Mouse (Mus musculus): ENCODE measurements around the gene Gm20388. TPM values are rescaled to one million over a fixed set of nuclear protein-coding genes. Genes with fewer than 3 reads are reported as not detected.

The Gm20388 gene
- polyA plus RNA-seq, 1 experiment from 2014 or later, result not detected

DNA sequence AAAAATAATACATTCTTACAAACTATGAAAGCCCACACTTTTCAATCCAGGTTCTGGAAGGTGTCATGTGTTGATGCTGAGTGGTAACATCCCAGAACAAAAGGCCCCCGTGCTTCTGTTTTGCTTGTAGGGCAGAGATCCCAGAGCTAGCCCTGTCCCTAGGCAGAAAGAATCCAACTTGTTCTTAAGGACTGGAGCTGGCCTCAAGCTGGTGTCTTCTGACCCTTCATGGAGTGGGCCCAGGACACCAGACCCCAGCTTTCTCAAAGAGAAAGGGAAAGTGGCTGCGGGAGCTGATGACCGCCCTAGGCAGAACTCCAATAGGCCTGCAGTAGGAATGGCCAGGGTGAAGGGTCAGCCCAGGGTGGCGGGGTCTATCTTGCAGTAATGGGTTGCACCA is 86.6 kb downstream of the Gm20388 start:
- WGBS, result 82% methylated on average over 4 of the region's 4 CpGs
- no peak overlapping the region for H3K4me3 ChIP-seq (ENCODE audit: low read depth, low read length)
- H3K4me2 ChIP-seq (ENCODE audit: low read depth, severe bottlenecking), result no peak overlapping the region
- no peaks in the 10 kb centered on the region for H3K36me3 ChIP-seq (ENCODE audit: control insufficient read depth, insufficient read depth, low read length)
- H3K9ac ChIP-seq (ENCODE audit: low read length), result no peak overlapping the region
- peaks cover 29% of the 10 kb centered on the region for H3K4me1 ChIP-seq (ENCODE audit: control insufficient read depth, insufficient read depth, low read length)
- H3K27me3 ChIP-seq (ENCODE audit: control insufficient read depth, insufficient read depth, low read length), result peaks cover 3% of the 10 kb centered on the region; the same call in 1 of the 2 replicates
- no peak overlapping the region for H3K27ac ChIP-seq (replicated peaks; ENCODE audit: low read depth, low read length)
- H3K9me3 ChIP-seq (ENCODE audit: control insufficient read depth, low read length), result no peaks in the 10 kb centered on the region
- DNase-seq (ENCODE audit: low spot score), result no peak
- ATAC-seq (ENCODE audit: insufficient number of reproducible peaks, low FRiP score, low TSS enrichment, low read depth), result no peak

DNA sequence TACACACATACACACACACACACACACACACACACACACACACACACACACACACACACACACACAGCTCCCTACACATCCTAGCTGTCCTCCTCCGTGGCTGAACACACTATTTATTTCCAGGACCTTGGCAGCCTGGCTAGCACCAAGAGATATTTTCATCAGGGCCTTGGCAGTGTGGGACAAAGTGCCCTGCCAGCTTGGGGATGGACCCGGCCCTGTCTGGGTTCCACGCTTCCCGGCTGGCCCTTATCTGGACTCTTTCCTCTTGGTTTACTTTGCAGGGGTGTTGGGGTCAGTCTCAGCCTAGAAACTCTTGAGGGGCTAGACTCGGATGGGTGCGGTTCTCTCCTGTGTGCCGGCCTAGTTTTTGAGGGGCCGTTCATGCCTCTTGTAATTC is 89.8 kb downstream of the Gm20388 start:
- Histone ChIP-seq H3K9ac (ENCODE audit: low read length) (no peak overlapping the region), H3K4me2 (ENCODE audit: low read depth, severe bottlenecking) (no peak overlapping the region), H3K27me3 (ENCODE audit: control insufficient read depth, insufficient read depth, low read length) (no peaks in the 10 kb centered on the region), H3K27ac (replicated peaks; ENCODE audit: low read depth, low read length) (no peak overlapping the region), H3K9me3 (ENCODE audit: control insufficient read depth, low read length) (no peaks in the 10 kb centered on the region), H3K36me3 (ENCODE audit: control insufficient read depth, insufficient read depth, low read length) (no peaks in the 10 kb centered on the region), H3K4me3 (ENCODE audit: low read depth, low read length) (no peak overlapping the region), H3K4me1 (ENCODE audit: control insufficient read depth, insufficient read depth, low read length) (peaks cover 24% of the 10 kb centered on the region)
- ATAC-seq (ENCODE audit: insufficient number of reproducible peaks, low FRiP score, low TSS enrichment, low read depth) (no peak), DNase-seq (ENCODE audit: low spot score) (no peak)
- 67% methylated on average over 8 of the region's 8 CpGs for WGBS

DNA sequence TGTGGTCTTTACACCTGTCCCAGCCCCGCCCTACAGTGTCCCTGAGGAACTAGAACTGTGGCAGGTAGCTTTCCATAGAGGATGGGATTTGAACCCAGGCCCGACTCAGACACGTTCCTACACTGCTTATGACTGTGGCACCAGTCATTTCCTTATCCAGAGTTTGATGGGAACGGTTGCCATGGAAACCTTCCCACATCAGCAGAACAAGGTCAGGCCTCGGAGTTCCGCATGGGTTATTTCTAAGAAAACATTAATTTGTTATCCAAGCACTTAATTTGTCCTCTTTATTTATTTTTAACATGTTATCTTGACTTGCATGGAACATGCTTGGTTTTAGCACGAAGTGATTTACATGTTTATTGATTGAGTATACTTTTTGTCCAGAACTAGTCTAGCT is 91.1 kb downstream of the Gm20388 start:
- Histone ChIP-seq H3K27ac (replicated peaks; ENCODE audit: low read depth, low read length) (no peak overlapping the region), H3K27me3 (ENCODE audit: control insufficient read depth, insufficient read depth, low read length) (no peaks in the 10 kb centered on the region), H3K36me3 (ENCODE audit: control insufficient read depth, insufficient read depth, low read length) (no peaks in the 10 kb centered on the region), H3K9me3 (ENCODE audit: control insufficient read depth, low read length) (no peaks in the 10 kb centered on the region), H3K4me1 (ENCODE audit: control insufficient read depth, insufficient read depth, low read length) (peaks cover 33% of the 10 kb centered on the region), H3K4me3 (ENCODE audit: low read depth, low read length) (no peak overlapping the region), H3K4me2 (ENCODE audit: low read depth, severe bottlenecking) (no peak overlapping the region), H3K9ac (ENCODE audit: low read length) (no peak overlapping the region)
- DNase-seq (ENCODE audit: low spot score) (no peak), ATAC-seq (ENCODE audit: insufficient number of reproducible peaks, low FRiP score, low TSS enrichment, low read depth) (no peak)
- 81% methylated on average over 7 of the region's 7 CpGs for WGBS

DNA sequence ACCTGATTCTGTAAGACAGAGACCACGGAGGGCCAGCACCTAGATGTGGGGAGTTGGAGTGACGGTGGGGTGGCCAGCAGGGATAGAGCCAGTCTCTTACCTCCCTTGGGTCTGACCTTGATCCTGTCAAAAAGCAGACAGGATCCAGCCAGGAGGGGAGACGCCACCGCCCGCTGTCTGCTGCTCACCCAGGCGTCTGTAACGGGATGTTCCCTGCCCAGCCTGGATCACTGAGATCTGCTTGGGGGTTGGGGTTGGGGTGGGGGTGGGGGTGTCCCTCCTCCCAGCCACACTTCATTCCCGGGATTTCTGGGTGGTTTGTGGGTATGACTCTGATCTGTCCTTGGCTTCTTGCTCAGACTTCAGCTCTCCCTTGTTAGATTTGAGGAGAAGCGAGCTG is 91.7 kb downstream of the Gm20388 start:
- ATAC-seq (ENCODE audit: insufficient number of reproducible peaks, low FRiP score, low TSS enrichment, low read depth), result no peak
- no peak overlapping the region for H3K9ac ChIP-seq (ENCODE audit: low read length)
- DNase-seq (ENCODE audit: low spot score), result no peak
- WGBS, result 65% methylated on average over 9 of the region's 9 CpGs
- H3K4me1 ChIP-seq (ENCODE audit: control insufficient read depth, insufficient read depth, low read length), result peaks cover 34% of the 10 kb centered on the region
- H3K27ac ChIP-seq (replicated peaks; ENCODE audit: low read depth, low read length), result no peak overlapping the region
- no peaks in the 10 kb centered on the region for H3K9me3 ChIP-seq (ENCODE audit: control insufficient read depth, low read length)
- no peaks in the 10 kb centered on the region for H3K36me3 ChIP-seq (ENCODE audit: control insufficient read depth, insufficient read depth, low read length)
- no peak overlapping the region for H3K4me2 ChIP-seq (ENCODE audit: low read depth, severe bottlenecking)
- no peak overlapping the region for H3K4me3 ChIP-seq (ENCODE audit: low read depth, low read length)
- no peaks in the 10 kb centered on the region for H3K27me3 ChIP-seq (ENCODE audit: control insufficient read depth, insufficient read depth, low read length)

DNA sequence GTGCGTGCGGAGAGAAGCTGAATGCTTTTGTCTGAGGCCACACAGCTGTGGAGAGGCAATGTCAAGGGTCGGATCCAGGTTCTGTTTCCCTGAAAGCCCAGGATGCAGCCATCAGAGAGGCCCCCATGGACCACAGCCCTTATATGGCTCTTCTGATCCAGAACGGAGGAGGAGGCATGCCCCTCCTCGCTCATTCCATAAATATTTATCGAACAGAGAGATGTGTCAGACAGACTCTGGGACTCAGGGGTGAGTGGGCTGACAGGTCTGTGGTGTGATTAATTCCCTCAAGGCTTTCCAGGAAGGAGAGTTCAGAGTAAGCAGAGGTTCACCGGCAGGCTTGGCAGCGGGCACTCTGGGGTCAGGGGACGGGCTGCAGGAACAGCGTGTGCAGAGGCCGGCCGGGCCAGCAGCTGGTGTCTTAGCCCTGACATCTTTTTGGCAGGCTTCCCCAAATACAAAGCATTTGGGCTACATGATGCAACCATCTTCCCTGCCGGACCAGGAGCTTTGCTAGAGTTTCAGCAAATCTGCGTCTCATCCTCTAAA is 93.6 kb downstream of the Gm20388 start:
- H3K9ac ChIP-seq (ENCODE audit: low read length), result no peak overlapping the region
- H3K27me3 ChIP-seq (ENCODE audit: control insufficient read depth, insufficient read depth, low read length), result no peaks in the 10 kb centered on the region
- peak; percentile 55 for DNase-seq (ENCODE audit: low spot score)
- no peak overlapping the region for H3K4me3 ChIP-seq (ENCODE audit: low read depth, low read length)
- no peaks in the 10 kb centered on the region for H3K36me3 ChIP-seq (ENCODE audit: control insufficient read depth, insufficient read depth, low read length)
- ATAC-seq (ENCODE audit: insufficient number of reproducible peaks, low FRiP score, low TSS enrichment, low read depth), result no peak
- H3K4me1 ChIP-seq (ENCODE audit: control insufficient read depth, insufficient read depth, low read length), result peaks cover 32% of the 10 kb centered on the region
- no peak overlapping the region for H3K4me2 ChIP-seq (ENCODE audit: low read depth, severe bottlenecking)
- H3K27ac ChIP-seq (replicated peaks; ENCODE audit: low read depth, low read length), result peak overlapping the region; percentile 51; the same call in 1 of the 2 replicates
- WGBS, result 28% methylated on average over 14 of the region's 14 CpGs
- H3K9me3 ChIP-seq (ENCODE audit: control insufficient read depth, low read length), result no peaks in the 10 kb centered on the region

DNA sequence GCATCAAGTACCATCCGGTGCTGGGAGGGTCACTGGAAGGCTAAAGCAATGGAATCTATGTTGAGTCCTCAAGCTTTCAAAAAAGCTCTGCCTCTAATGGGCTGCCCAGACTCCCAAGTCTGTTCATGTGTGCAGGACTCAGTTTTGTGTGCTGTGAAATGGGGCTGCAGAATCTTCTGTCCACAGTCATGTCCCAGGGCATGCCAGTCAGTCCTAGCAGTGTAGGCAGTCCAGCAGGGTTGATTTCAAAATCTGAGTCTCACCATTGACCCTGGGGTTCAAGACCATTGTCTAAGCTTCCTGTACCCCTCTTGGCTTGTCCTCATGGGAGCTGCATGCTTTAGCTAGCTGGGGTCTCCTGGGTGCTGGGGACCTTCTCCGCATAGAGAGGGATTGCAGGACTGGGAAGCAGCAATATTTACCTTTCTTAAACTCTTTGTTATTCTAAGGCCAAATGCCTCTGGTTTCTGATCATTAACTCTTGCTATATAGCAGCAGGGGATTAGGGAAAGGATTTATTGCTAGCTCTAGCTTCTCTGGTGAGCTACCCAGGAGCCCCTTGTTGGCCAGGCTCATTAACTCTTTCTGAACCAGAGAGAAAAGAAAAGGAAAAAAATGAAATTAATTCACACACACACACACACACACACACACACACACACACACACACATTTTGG is 94.2 kb downstream of the Gm20388 start:
- Histone ChIP-seq H3K27ac (replicated peaks; ENCODE audit: low read depth, low read length) (peak overlapping the region; percentile 33), H3K27me3 (ENCODE audit: control insufficient read depth, insufficient read depth, low read length) (no peaks in the 10 kb centered on the region), H3K4me1 (ENCODE audit: control insufficient read depth, insufficient read depth, low read length) (peaks cover 32% of the 10 kb centered on the region), H3K4me2 (ENCODE audit: low read depth, severe bottlenecking) (no peak overlapping the region), H3K4me3 (ENCODE audit: low read depth, low read length) (no peak overlapping the region), H3K36me3 (ENCODE audit: control insufficient read depth, insufficient read depth, low read length) (no peaks in the 10 kb centered on the region), H3K9me3 (ENCODE audit: control insufficient read depth, low read length) (no peaks in the 10 kb centered on the region), H3K9ac (ENCODE audit: low read length) (no peak overlapping the region)
- DNase-seq (ENCODE audit: low spot score) (peak; percentile 49), ATAC-seq (ENCODE audit: insufficient number of reproducible peaks, low FRiP score, low TSS enrichment, low read depth) (0 out of 2 replicates have a peak, but pooled peaks have one; percentile 16)
- WGBS, result 44% methylated on average over 2 of the region's 2 CpGs

DNA sequence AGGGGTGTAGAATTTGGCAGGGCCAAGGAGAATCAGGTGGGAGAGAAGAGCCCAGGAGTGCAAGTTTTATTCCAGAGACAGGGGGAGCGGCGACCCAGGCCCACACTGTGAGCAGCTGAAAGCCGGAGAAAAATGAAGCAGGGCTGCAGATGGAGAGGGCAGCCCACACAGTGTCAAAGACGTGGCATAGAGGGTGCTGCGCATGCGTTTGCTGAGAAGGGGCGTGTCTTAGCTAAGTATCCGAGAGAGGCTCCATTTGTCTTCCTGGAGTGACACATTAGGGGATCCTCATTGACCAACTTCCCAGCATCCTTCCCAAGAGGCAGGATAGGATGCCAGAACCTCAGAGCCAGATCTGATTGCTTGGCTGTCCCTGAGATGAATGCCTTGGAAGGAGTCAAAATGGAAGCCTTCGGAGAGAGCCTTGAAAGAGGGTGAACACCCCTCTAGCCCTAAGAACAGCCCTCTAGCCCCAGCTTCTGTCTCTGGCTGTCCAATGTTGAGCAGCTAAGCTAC is 96.1 kb downstream of the Gm20388 start:
- Histone ChIP-seq H3K9ac (ENCODE audit: low read length) (0 out of 2 replicates have a peak overlapping the region, but pooled peaks have one; percentile 8), H3K4me2 (ENCODE audit: low read depth, severe bottlenecking) (no peak overlapping the region), H3K27me3 (ENCODE audit: control insufficient read depth, insufficient read depth, low read length) (no peaks in the 10 kb centered on the region), H3K9me3 (ENCODE audit: control insufficient read depth, low read length) (no peaks in the 10 kb centered on the region), H3K27ac (replicated peaks; ENCODE audit: low read depth, low read length) (no peak overlapping the region), H3K36me3 (ENCODE audit: control insufficient read depth, insufficient read depth, low read length) (no peaks in the 10 kb centered on the region), H3K4me1 (ENCODE audit: control insufficient read depth, insufficient read depth, low read length) (peaks cover 28% of the 10 kb centered on the region), H3K4me3 (ENCODE audit: low read depth, low read length) (no peak overlapping the region)
- no peak for ATAC-seq (ENCODE audit: insufficient number of reproducible peaks, low FRiP score, low TSS enrichment, low read depth)
- peak; percentile 40 for DNase-seq (ENCODE audit: low spot score)
- 41% methylated on average over 9 of the region's 9 CpGs for WGBS

DNA sequence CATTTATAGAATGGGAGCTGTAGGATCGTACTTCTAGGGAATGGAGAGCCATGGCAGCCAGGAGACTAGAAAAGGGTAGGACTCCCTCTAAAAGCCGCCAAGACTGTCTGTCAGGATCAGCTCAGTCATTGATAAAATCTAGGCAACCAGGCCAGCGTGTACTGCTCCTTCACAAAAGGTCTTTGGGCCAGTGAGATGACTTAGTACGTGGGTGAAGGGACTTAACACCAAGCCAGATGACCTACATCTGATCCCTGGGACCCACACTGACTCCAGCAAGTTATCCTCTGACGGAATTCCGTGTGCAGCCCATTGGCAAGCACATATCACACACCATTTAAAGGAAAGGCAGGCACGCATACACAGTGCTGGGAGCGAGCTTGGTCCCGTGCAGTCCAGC is 96.5 kb downstream of the Gm20388 start:
- peaks cover 28% of the 10 kb centered on the region for H3K4me1 ChIP-seq (ENCODE audit: control insufficient read depth, insufficient read depth, low read length)
- 77% methylated on average over 9 of the region's 9 CpGs for WGBS
- H3K27ac ChIP-seq (replicated peaks; ENCODE audit: low read depth, low read length), result no peak overlapping the region

More for the DNA sequence above, 96.5 kb downstream of the Gm20388 start:
- no peak for ATAC-seq (ENCODE audit: insufficient number of reproducible peaks, low FRiP score, low TSS enrichment, low read depth)
- peaks cover under 1% of the 10 kb centered on the region; the same call in 1 of the 2 replicates for H3K36me3 ChIP-seq (ENCODE audit: control insufficient read depth, insufficient read depth, low read length)
- H3K4me3 ChIP-seq (ENCODE audit: low read depth, low read length), result no peak overlapping the region
- no peak for DNase-seq (ENCODE audit: low spot score)
- no peaks in the 10 kb centered on the region for H3K9me3 ChIP-seq (ENCODE audit: control insufficient read depth, low read length)
- H3K4me2 ChIP-seq (ENCODE audit: low read depth, severe bottlenecking), result no peak overlapping the region
- no peak overlapping the region for H3K9ac ChIP-seq (ENCODE audit: low read length)
- H3K27me3 ChIP-seq (ENCODE audit: control insufficient read depth, insufficient read depth, low read length), result no peaks in the 10 kb centered on the region
